Mouse (Mus musculus) colon, adult 2 months (tissue): ENCODE results near the gene Defa23. TPM values are rescaled to one million over a fixed set of nuclear protein-coding genes. Genes with fewer than 3 reads are reported as not detected.

Source experiments
- polyA plus RNA-seq: library from polyadenylated mRNA; depleted of rRNA; stranded (reverse); fragments of >200 nt; gene quantifications from 2 replicates; pipeline ENCODE4 v1.2.3, GENCODE M21; 2012; rRNA removed

Defa23 gene
- not detected in 2 replicates for polyA plus RNA-seq

GRCm38 (mm10) chr8:21054747-21055146 lies at the start of gene Defa23:
Defa23 (plus strand) TSS chr8:21055047.

DNA sequence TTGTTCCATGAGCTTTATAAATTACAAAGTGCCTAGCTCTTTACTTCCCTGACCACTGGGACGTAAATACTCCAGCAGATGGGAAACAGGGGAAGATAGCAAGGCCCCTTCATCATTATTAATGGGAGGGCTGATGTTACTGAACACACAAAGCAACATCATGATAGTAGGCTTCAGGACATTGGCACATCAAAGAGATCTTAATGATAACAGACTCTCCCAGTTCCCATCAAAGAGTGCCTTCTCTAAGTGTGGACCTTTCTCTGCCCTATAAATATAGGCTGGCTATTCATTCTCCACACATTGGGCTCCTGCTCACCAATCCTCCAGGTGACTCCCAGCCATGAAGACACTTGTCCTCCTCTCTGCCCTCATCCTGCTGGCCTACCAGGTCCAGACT lies 29.6 kb upstream of the Defa23 start, which contains the start of gene Defa21:
Gene Defa21, plus strand, starts transcription at position 301 of the 400 bp plus-strand sequence.

GRCm38 (mm10) chr8:21064738-21065137 lies 9.9 kb downstream of the Defa23 start, which contains the start of gene Defa35:
Defa35 (plus strand) TSS chr8:21065038.

GRCm38 (mm10) chr8:21084142-21084541 lies 29.3 kb downstream of the Defa23 start, which contains the start of gene Defa25:
Defa25 (plus strand) TSS chr8:21084442.

DNA sequence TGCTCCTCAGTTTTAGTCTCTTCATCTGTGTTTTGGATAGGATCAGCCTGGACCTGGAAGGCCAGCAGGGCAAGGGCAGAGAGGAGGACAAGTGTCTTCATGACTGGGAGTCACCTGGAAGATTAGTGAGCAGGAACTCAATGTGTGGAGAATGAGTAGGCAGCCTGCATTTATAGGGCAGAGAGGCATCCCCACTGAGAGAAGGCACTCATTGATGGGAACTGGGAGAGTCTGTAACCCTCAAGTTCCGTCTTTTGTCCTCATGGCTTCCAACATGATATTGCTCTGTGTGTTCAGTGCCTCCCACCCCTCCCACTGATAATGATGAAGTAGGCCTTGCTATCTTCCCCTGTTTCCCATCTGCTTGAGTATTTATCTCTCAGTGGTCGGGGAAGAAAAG lies 41.1 kb downstream of the Defa23 start, which contains the start of gene Gm14851:
Gene Gm14851, minus strand, starts transcription at position 101 of the 400 bp plus-strand sequence.

Other genes with a start within 250 kb of the Defa23 start
- gene Defb33, start 162.4 kb upstream of the Defa23 start, polyA plus RNA-seq = not detected in 2 replicates
- not detected in 2 replicates for gene Gm15056, start 152.4 kb upstream of the Defa23 start, polyA plus RNA-seq
- not detected in 2 replicates for gene Gm6040, start 133.0 kb upstream of the Defa23 start, polyA plus RNA-seq
- not detected in 2 replicates for gene AY761185, start 110.3 kb upstream of the Defa23 start, polyA plus RNA-seq
- not detected in 2 replicates for gene Defa21, start 29.5 kb upstream of the Defa23 start, polyA plus RNA-seq
- not detected in 2 replicates for gene Defa35, start 10.0 kb downstream of the Defa23 start, polyA plus RNA-seq
- not detected in 2 replicates for gene Defa25, start 29.4 kb downstream of the Defa23 start, polyA plus RNA-seq
- gene Gm14851, start 41.0 kb downstream of the Defa23 start, polyA plus RNA-seq = not detected in 2 replicates
- not detected in 2 replicates for gene Defa30, start 79.6 kb downstream of the Defa23 start, polyA plus RNA-seq
- not detected in 2 replicates for gene Defa22, start 107.2 kb downstream of the Defa23 start, polyA plus RNA-seq
- gene Defa31, start 136.6 kb downstream of the Defa23 start, polyA plus RNA-seq = not detected in 2 replicates
- not detected in 2 replicates for gene Gm15293, start 146.5 kb downstream of the Defa23 start, polyA plus RNA-seq
- not detected in 2 replicates for gene Gm15292, start 194.7 kb downstream of the Defa23 start, polyA plus RNA-seq